Mouse (Mus musculus): ENCODE data around the gene Nup210l.

GRCm38 (mm10) chr3:90241669-90242358 is 137.9 kb downstream of the Nup210l start:
- TF ChIP-seq POLR2A (IDR thresholded peaks at IDR 0.05; ENCODE audit: low read depth, low read length) (no peak), CTCF (conservative IDR thresholded peaks at IDR 0.05; ENCODE audit: insufficient read depth, insufficient read length, low read depth, low read length) (no peak)

Data from kidney, adult 2 months (tissue).